Mouse (Mus musculus) limb, embryonic 10.5 days (tissue): ENCODE data around the gene Nsmce1. TPM values are rescaled to one million over a fixed set of nuclear protein-coding genes. Genes with fewer than 3 reads are reported as not detected.

Source experiments
- DNase-seq: peaks from one replicate; pipeline ENCODE4 v3.0.0-alpha.2; 2017; ENCODE audit warnings: low spot score
- H3K27ac ChIP-seq: fragments of 300-500 bp; sonication (generic); 2 replicates; pipeline ENCODE4 v1.5.1; 2016; ENCODE audit warnings: mild to moderate bottlenecking
- H3K27me3 ChIP-seq: fragments of 300-500 bp; sonication (generic); 2 replicates; pipeline ENCODE4 v1.6.1; 2016; ENCODE audit warnings: low read depth, mild to moderate bottlenecking; ENCODE audit not compliant: poor library complexity, severe bottlenecking
- H3K36me3 ChIP-seq: fragments of 300-500 bp; sonication (generic); 2 replicates; pipeline ENCODE4 v1.6.1; 2016; ENCODE audit warnings: mild to moderate bottlenecking, moderate library complexity
- H3K4me1 ChIP-seq: fragments of 300-500 bp; sonication (generic); 2 replicates; pipeline ENCODE4 v1.6.1; 2016
- H3K4me3 ChIP-seq: fragments of 300-500 bp; sonication (generic); 2 replicates; pipeline ENCODE4 v1.5.1; 2016; ENCODE audit warnings: mild to moderate bottlenecking, moderate library complexity
- H3K9me3 ChIP-seq: fragments of 300-500 bp; sonication (generic); replicated peaks from 2 replicates; pipeline ENCODE4 v1.6.1; 2016; ENCODE audit warnings: mild to moderate bottlenecking
- WGBS: fragments of 180-500 bp; shearing (Covaris S2); methylation state at CpG from one replicate; pipeline ENCODE4 v1.1.7; 2016; 5-methylcytosine and 5-hydroxymethylcytosine counted together
- polyA plus RNA-seq: library from polyadenylated mRNA; unstranded; fragments of >200 nt; fragmentation: Nextera tagmentation; extraction: Ambion mirVana; gene quantifications from 2 replicates; pipeline ENCODE4 v1.2.1, GENCODE M21; 2016

Gene Nsmce1
- polyA plus RNA-seq, 1 experiment from 2014 or later = 123 TPM

GRCm38 (mm10) chr7:125484791-125485190 lies 6.6 kb downstream of the Nsmce1 start:
- H3K4me3 ChIP-seq = no peak overlapping the region
- no peaks in the 10 kb centered on the region for H3K27me3 ChIP-seq
- H3K9me3 ChIP-seq = no peaks in the 10 kb centered on the region
- no peak for DNase-seq
- peaks cover 59% of the 10 kb centered on the region for H3K36me3 ChIP-seq
- H3K4me1 ChIP-seq = no peaks in the 10 kb centered on the region
- H3K27ac ChIP-seq = no peak overlapping the region
- 95% methylated on average over 7 of the region's 7 CpGs for WGBS

- no peak for DNase-seq
- H3K27me3 ChIP-seq = no peaks in the 10 kb centered on the region
- 74% methylated on average over 2 of the region's 2 CpGs for WGBS
- H3K36me3 ChIP-seq = peaks cover 68% of the 10 kb centered on the region
- H3K4me3 ChIP-seq = no peak overlapping the region
- H3K4me1 ChIP-seq = no peaks in the 10 kb centered on the region
- no peak overlapping the region for H3K27ac ChIP-seq
- H3K9me3 ChIP-seq = no peaks in the 10 kb centered on the region
Observed at GRCm38 (mm10) chr7:125482886-125483285, 8.5 kb downstream of the Nsmce1 start.

- no peaks in the 10 kb centered on the region for H3K4me1 ChIP-seq
- H3K9me3 ChIP-seq = no peaks in the 10 kb centered on the region
- H3K36me3 ChIP-seq = peaks cover 73% of the 10 kb centered on the region
- H3K4me3 ChIP-seq = no peak overlapping the region
- no peak for DNase-seq
- no peak overlapping the region for H3K27ac ChIP-seq
- 83% methylated on average over 3 of the region's 3 CpGs for WGBS
- H3K27me3 ChIP-seq = no peaks in the 10 kb centered on the region
Observed at GRCm38 (mm10) chr7:125482339-125482738, 9.1 kb downstream of the Nsmce1 start.

- H3K9me3 ChIP-seq = no peaks in the 10 kb centered on the region
- H3K36me3 ChIP-seq = peaks cover 70% of the 10 kb centered on the region
- no peak overlapping the region for H3K4me3 ChIP-seq
- no peak for DNase-seq
- H3K27me3 ChIP-seq = no peaks in the 10 kb centered on the region
- no peak overlapping the region for H3K27ac ChIP-seq
- WGBS = 90% methylated on average over 4 of the region's 4 CpGs
- peaks cover 16% of the 10 kb centered on the region for H3K4me1 ChIP-seq
Observed at GRCm38 (mm10) chr7:125480518-125480917, 10.9 kb downstream of the Nsmce1 start.

- Histone ChIP-seq H3K27me3 (no peaks in the 10 kb centered on the region), H3K4me3 (no peak overlapping the region), H3K4me1 (peaks cover 25% of the 10 kb centered on the region), H3K9me3 (no peaks in the 10 kb centered on the region), H3K36me3 (peaks cover 56% of the 10 kb centered on the region), H3K27ac (no peak overlapping the region)
- 86% methylated on average over 7 of the region's 7 CpGs for WGBS
- DNase-seq = no peak
Observed at GRCm38 (mm10) chr7:125478391-125478984, 12.9 kb downstream of the Nsmce1 start.

- Histone ChIP-seq H3K4me1 (peaks cover 25% of the 10 kb centered on the region), H3K27ac (peak overlapping the region; percentile 31), H3K9me3 (no peaks in the 10 kb centered on the region), H3K4me3 (no peak overlapping the region), H3K36me3 (peaks cover 44% of the 10 kb centered on the region), H3K27me3 (no peaks in the 10 kb centered on the region)
- 63% methylated on average over 11 of the region's 11 CpGs for WGBS
- DNase-seq = no peak
Observed at GRCm38 (mm10) chr7:125475601-125476251, 15.7 kb downstream of the Nsmce1 start.

GRCm38 (mm10) chr7:125474535-125474934 lies 16.9 kb downstream of the Nsmce1 start:
- no peaks in the 10 kb centered on the region for H3K27me3 ChIP-seq
- no peak overlapping the region for H3K4me3 ChIP-seq
- 63% methylated on average over 4 of the region's 4 CpGs for WGBS
- peaks cover 48% of the 10 kb centered on the region for H3K36me3 ChIP-seq
- no peak for DNase-seq
- H3K4me1 ChIP-seq = peaks cover 25% of the 10 kb centered on the region
- H3K9me3 ChIP-seq = no peaks in the 10 kb centered on the region
- 0 out of 2 replicates have a peak overlapping the region, but pooled peaks have one; percentile 20 for H3K27ac ChIP-seq

GRCm38 (mm10) chr7:125471991-125472741 lies 19.2 kb downstream of the Nsmce1 start:
- Histone ChIP-seq H3K4me1 (peaks cover 25% of the 10 kb centered on the region), H3K9me3 (no peaks in the 10 kb centered on the region), H3K4me3 (no peak overlapping the region), H3K36me3 (peaks cover 56% of the 10 kb centered on the region), H3K27me3 (no peaks in the 10 kb centered on the region), H3K27ac (peak overlapping the region; percentile 47)
- 46% methylated on average over 13 of the region's 13 CpGs for WGBS
- peak; percentile 82 for DNase-seq

GRCm38 (mm10) chr7:125470901-125471300 lies 20.5 kb downstream of the Nsmce1 start:
- peaks cover 13% of the 10 kb centered on the region for H3K4me1 ChIP-seq
- H3K36me3 ChIP-seq = peaks cover 64% of the 10 kb centered on the region
- no peaks in the 10 kb centered on the region for H3K9me3 ChIP-seq
- H3K27me3 ChIP-seq = no peaks in the 10 kb centered on the region
- no peak overlapping the region for H3K27ac ChIP-seq
- 98% methylated on average over 4 of the region's 4 CpGs for WGBS
- DNase-seq = no peak
- H3K4me3 ChIP-seq = no peak overlapping the region

GRCm38 (mm10) chr7:125469937-125470336 lies 21.5 kb downstream of the Nsmce1 start:
- H3K27me3 ChIP-seq = no peaks in the 10 kb centered on the region
- H3K4me1 ChIP-seq = peaks cover 3% of the 10 kb centered on the region
- whole genome bisulfite sequencing = 34% methylated on average over 5 of the region's 5 CpGs
- peak; percentile 75 for DNase-seq
- H3K27ac ChIP-seq = no peak overlapping the region
- no peaks in the 10 kb centered on the region for H3K9me3 ChIP-seq
- H3K4me3 ChIP-seq = no peak overlapping the region
- H3K36me3 ChIP-seq = peaks cover 67% of the 10 kb centered on the region

GRCm38 (mm10) chr7:125462200-125462599 lies 29.2 kb downstream of the Nsmce1 start:
- DNase-seq = no peak
- Histone ChIP-seq H3K27me3 (no peaks in the 10 kb centered on the region), H3K4me1 (peaks cover 11% of the 10 kb centered on the region; the same call in 1 of the 2 replicates), H3K27ac (peak overlapping the region; percentile 58; the same call in 1 of the 2 replicates), H3K9me3 (no peaks in the 10 kb centered on the region), H3K4me3 (no peak overlapping the region), H3K36me3 (peaks cover 40% of the 10 kb centered on the region)
- 52% methylated on average over 2 of the region's 2 CpGs for WGBS

GRCm38 (mm10) chr7:125453671-125454070 lies 37.7 kb downstream of the Nsmce1 start:
- no peaks in the 10 kb centered on the region for H3K4me1 ChIP-seq
- DNase-seq = no peak
- no peaks in the 10 kb centered on the region for H3K9me3 ChIP-seq
- no peaks in the 10 kb centered on the region for H3K27me3 ChIP-seq
- H3K36me3 ChIP-seq = peaks cover 55% of the 10 kb centered on the region
- no peak overlapping the region for H3K27ac ChIP-seq
- WGBS = 94% methylated on average over 4 of the region's 4 CpGs
- no peak overlapping the region for H3K4me3 ChIP-seq

GRCm38 (mm10) chr7:125451078-125451477 lies 40.3 kb downstream of the Nsmce1 start:
- H3K4me1 ChIP-seq = no peaks in the 10 kb centered on the region
- WGBS = 79% methylated on average over 2 of the region's 2 CpGs
- no peak overlapping the region for H3K27ac ChIP-seq
- H3K9me3 ChIP-seq = no peaks in the 10 kb centered on the region
- no peak overlapping the region for H3K4me3 ChIP-seq
- H3K27me3 ChIP-seq = no peaks in the 10 kb centered on the region
- no peak for DNase-seq
- H3K36me3 ChIP-seq = peaks cover 48% of the 10 kb centered on the region
